Mouse (Mus musculus) embryonic fibroblast, embryonic 13.5 days (primary cell): ENCODE data around the gene Myh2.

Experiments
- CTCF ChIP-seq: IDR thresholded peaks from 2 replicates; pipeline ENCODE4 v1.5.1; 2011; ENCODE audit warnings: mild to moderate bottlenecking, control low read depth, low read length, moderate library complexity, borderline replicate concordance; ENCODE audit not compliant: insufficient read depth
- POLR2A ChIP-seq: IDR thresholded peaks from 2 replicates; pipeline ENCODE4 v1.6.1; 2011; ENCODE audit warnings: low read depth, mild to moderate bottlenecking, control low read depth, low read length, moderate library complexity

- TF ChIP-seq CTCF, result no peak
- no peak for TF ChIP-seq POLR2A
These were observed 53.6 kb downstream of the Myh2 start for GRCm38 (mm10) chr11:67224466-67224865.
